In genomic region chr16:97443670-97444263, GRCm38 (mm10) we compare ENCODE assay signal across 8 mouse cellular contexts. TPM values are rescaled to one million over a fixed set of nuclear protein-coding genes. Genes with fewer than 3 reads are reported as not detected.
DNase-seq lines count a peak whose midpoint lies in the region; ATAC-seq and TF ChIP-seq lines count a peak whose summit lies in the region.

No protein-coding gene starts in this region.

- no peaks in the 10 kb centered on the region for H3K27me3 ChIP-seq in testis, adult 2 months (ENCODE audit: control insufficient read depth, insufficient read depth, low read length)
- H3K27me3 ChIP-seq in embryonic facial prominence, embryonic 11.5 days (ENCODE audit: control insufficient read depth, insufficient read depth, low read length) = no peaks in the 10 kb centered on the region
- no peaks in the 10 kb centered on the region for H3K27me3 ChIP-seq in hindbrain, embryonic 16.5 days (replicated peaks; ENCODE audit: control insufficient read depth, insufficient read depth, low read length)
- H3K27me3 ChIP-seq in liver, embryonic 11.5 days (replicated peaks; ENCODE audit: control insufficient read depth, insufficient read depth, low read length) = no peaks in the 10 kb centered on the region

- H3K4me1 ChIP-seq in testis, adult 2 months (ENCODE audit: control insufficient read depth, insufficient read depth, low read length) = no peaks in the 10 kb centered on the region
- H3K4me1 ChIP-seq in embryonic facial prominence, embryonic 11.5 days (ENCODE audit: control insufficient read depth, insufficient read depth, low read length) = no peaks in the 10 kb centered on the region
- H3K4me1 ChIP-seq in hindbrain, embryonic 16.5 days (ENCODE audit: control insufficient read depth, insufficient read depth, low read depth, low read length) = no peaks in the 10 kb centered on the region
- no peaks in the 10 kb centered on the region for H3K4me1 ChIP-seq in liver, embryonic 11.5 days (replicated peaks; ENCODE audit: control insufficient read depth, insufficient read depth, low read length)
- H3K4me1 ChIP-seq in olfactory bulb, adult 2 months (ENCODE audit: control insufficient read depth, insufficient read depth, low read length) = no peaks in the 10 kb centered on the region

- no peaks in the 10 kb centered on the region for H3K9me3 ChIP-seq in embryonic facial prominence, embryonic 11.5 days (replicated peaks; ENCODE audit: control insufficient read depth, low read length)
- H3K9me3 ChIP-seq in hindbrain, embryonic 16.5 days (ENCODE audit: control insufficient read depth, low read length) = no peaks in the 10 kb centered on the region
- no peaks in the 10 kb centered on the region for H3K9me3 ChIP-seq in liver, embryonic 11.5 days (ENCODE audit: control insufficient read depth, low read length)

- DNase-seq in testis, postnatal 10 days (ENCODE audit: low spot score) = no peak
- peak; percentile 67 for DNase-seq in adrenal gland, postnatal 14 days
- peak; percentile 84 for DNase-seq in embryonic facial prominence, embryonic 11.5 days (ENCODE audit: low spot score)
- DNase-seq in liver, embryonic 11.5 days (ENCODE audit: low spot score) = no peak
- DNase-seq in frontal cortex, postnatal 14 days (ENCODE audit: low spot score in 2 of 2) = no peak

- no peaks in the 10 kb centered on the region for H3K36me3 ChIP-seq in testis, adult 2 months (ENCODE audit: control insufficient read depth, insufficient read depth, low read length)
- H3K36me3 ChIP-seq in embryonic facial prominence, embryonic 11.5 days (replicated peaks; ENCODE audit: control insufficient read depth, insufficient read depth, low read depth, low read length) = no peaks in the 10 kb centered on the region
- no peaks in the 10 kb centered on the region for H3K36me3 ChIP-seq in hindbrain, embryonic 16.5 days (ENCODE audit: control insufficient read depth, insufficient read depth, low read length)
- H3K36me3 ChIP-seq in liver, embryonic 11.5 days (ENCODE audit: control insufficient read depth, insufficient read depth, low read length) = no peaks in the 10 kb centered on the region

- no peak for TF ChIP-seq POLR2A in testis, adult 2 months (IDR thresholded peaks at IDR 0.05; ENCODE audit: control insufficient read depth, low read depth, low read length)
- TF ChIP-seq POLR2A in olfactory bulb, adult 2 months (IDR thresholded peaks at IDR 0.05; ENCODE audit: insufficient read depth, low read depth, low read length) = no peak

- H3K9ac ChIP-seq in embryonic facial prominence, embryonic 11.5 days (replicated peaks; ENCODE audit: low read length) = no peak overlapping the region
- no peak overlapping the region for H3K9ac ChIP-seq in hindbrain, embryonic 16.5 days (ENCODE audit: low read depth, low read length)
- no peak overlapping the region for H3K9ac ChIP-seq in liver, embryonic 11.5 days (ENCODE audit: low read depth, low read length)

- TF ChIP-seq CTCF in testis, adult 2 months (IDR thresholded peaks at IDR 0.05; ENCODE audit: control insufficient read depth, insufficient read depth, insufficient replicate concordance, low read depth, low read length) = peak; percentile 33; the same call in 1 of the 2 replicates
- TF ChIP-seq CTCF in olfactory bulb, adult 2 months (IDR thresholded peaks at IDR 0.05; ENCODE audit: insufficient read depth, low read depth, low read length) = 0 out of 2 replicates have a peak, but pooled peaks have one; percentile 16

- 52% methylated on average over 14 of the region's 14 CpGs for WGBS in embryonic facial prominence, embryonic 11.5 days
- WGBS in hindbrain, embryonic 16.5 days = 53% methylated on average over 14 of the region's 14 CpGs
- 46% methylated on average over 14 of the region's 14 CpGs for WGBS in liver, embryonic 11.5 days
- WGBS in olfactory bulb, adult 2 months = 55% methylated on average over 14 of the region's 14 CpGs

- H3K4me3 ChIP-seq in testis, adult 2 months (ENCODE audit: control insufficient read depth, low read depth, low read length) = no peak overlapping the region
- H3K4me3 ChIP-seq in embryonic facial prominence, embryonic 11.5 days (ENCODE audit: low read depth, low read length) = no peak overlapping the region
- H3K4me3 ChIP-seq in hindbrain, embryonic 16.5 days (ENCODE audit: low read length) = no peak overlapping the region
- H3K4me3 ChIP-seq in liver, embryonic 11.5 days (ENCODE audit: low read depth, low read length) = no peak overlapping the region
- no peak overlapping the region for H3K4me3 ChIP-seq in olfactory bulb, adult 2 months (ENCODE audit: insufficient read depth, low read depth, low read length)

- H3K27ac ChIP-seq in testis, adult 2 months (ENCODE audit: control insufficient read depth, insufficient read depth, low read depth, low read length) = no peak overlapping the region
- no peak overlapping the region for H3K27ac ChIP-seq in embryonic facial prominence, embryonic 11.5 days (replicated peaks; ENCODE audit: low read depth, low read length)
- H3K27ac ChIP-seq in hindbrain, embryonic 16.5 days (ENCODE audit: low read depth, low read length) = no peak overlapping the region
- no peak overlapping the region for H3K27ac ChIP-seq in liver, embryonic 11.5 days (ENCODE audit: low read depth, low read length)
- no peak overlapping the region for H3K27ac ChIP-seq in olfactory bulb, adult 2 months (ENCODE audit: insufficient read depth, low read depth, low read length)

- H3K4me2 ChIP-seq in embryonic facial prominence, embryonic 11.5 days (ENCODE audit: low read depth, low read length) = no peak overlapping the region
- no peak overlapping the region for H3K4me2 ChIP-seq in hindbrain, embryonic 16.5 days (ENCODE audit: low read length)
- no peak overlapping the region for H3K4me2 ChIP-seq in liver, embryonic 11.5 days

- ATAC-seq in embryonic facial prominence, embryonic 11.5 days (replicated peaks; ENCODE audit: insufficient number of reproducible peaks, low FRiP score, low TSS enrichment, low read depth) = peak; percentile 70; the same call in 1 of the 2 replicates
- ATAC-seq in hindbrain, embryonic 16.5 days = peak; percentile 58; the same call in 1 of the 2 replicates
- ATAC-seq in liver, embryonic 11.5 days (replicated peaks; ENCODE audit: low FRiP score) = peak; percentile 65

RNA-seq across cellular contexts. Expression of gene Mx1, which starts 18.9 kb away (rescaled TPM):
- 0.81 and 1.4 TPM in 2 replicates for polyA plus RNA-seq in testis, adult 2 months (2012; rRNA removed)
- total RNA-seq in adrenal gland, postnatal 14 days (2021) = 1.5 and 4.1 TPM in 2 replicates
- polyA plus RNA-seq in embryonic facial prominence, embryonic 11.5 days (2014; fragmentation: Nextera tagmentation; extraction: Ambion mirVana) = 0.08 TPM in 1 of 2 replicates, not detected in the other
- polyA plus RNA-seq in hindbrain, embryonic 16.5 days (2015; fragmentation: Nextera tagmentation; extraction: Ambion mirVana) = 0.16 and 0.23 TPM in 2 replicates
- polyA plus RNA-seq in liver, embryonic 11.5 days (2014; fragmentation: Nextera tagmentation; extraction: Ambion mirVana) = 0.38 and 0.66 TPM in 2 replicates
- polyA plus RNA-seq in olfactory bulb, adult 2 months (2012; ENCODE audit: insufficient read depth, insufficient read length, low replicate concordance, missing spikeins) = not detected in 2 replicates

Comparison
In these comparisons a context has a peak if more than half of its experiments do, and no peak if none do; other contexts are left out.
1. DNase-seq: peak in adrenal gland, postnatal 14 days (single experiment) and embryonic facial prominence, embryonic 11.5 days (single experiment); none in testis, postnatal 10 days (single experiment), liver, embryonic 11.5 days (single experiment) and frontal cortex, postnatal 14 days (0 of 2).
2. Peak in every context shown above with its lines, with median percentiles within 50 percentile points of each other: ATAC-seq.